Mouse (Mus musculus) myocyte (in vitro differentiated cells): Measurements from ENCODE around the gene Gys2.

Experiments used
- CEBPB ChIP-seq: IDR thresholded peaks from 2 replicates; pipeline ENCODE4 v1.6.1; 2011; ENCODE audit warnings: mild to moderate bottlenecking, moderate library complexity; ENCODE audit not compliant: poor library complexity, insufficient read depth, severe bottlenecking
- E2F4 ChIP-seq: IDR thresholded peaks from one replicate; pipeline ENCODE4 v1.6.1; 2011; ENCODE audit warnings: mild to moderate bottlenecking, control low read depth, moderate library complexity; ENCODE audit not compliant: insufficient read depth
- MAX ChIP-seq: IDR thresholded peaks from one replicate; pipeline ENCODE4 v1.6.1; 2011; ENCODE audit warnings: low read depth, mild to moderate bottlenecking, control low read depth
- MYOD1 ChIP-seq, 3 experiments: IDR thresholded peaks; one replicate each; pipeline ENCODE4 v1.6.1; 2011; ENCODE audit warnings: control low read depth in 2 of 3, low read depth in 2 of 3, mild to moderate bottlenecking in 2 of 3, moderate library complexity in 1 of 3; ENCODE audit not compliant: insufficient read length in 2 of 3, control insufficient read depth in 1 of 3
- MYOG ChIP-seq, 3 experiments: IDR thresholded peaks; one replicate each; pipeline ENCODE4 v1.6.1; 2011; ENCODE audit warnings: control low read depth in 2 of 3, low read depth in 2 of 3, mild to moderate bottlenecking in 2 of 3; ENCODE audit not compliant: insufficient read length in 2 of 3, control insufficient read depth in 1 of 3, insufficient read depth in 1 of 3
- POLR2A ChIP-seq: IDR thresholded peaks from one replicate; pipeline ENCODE4 v1.6.1; 2011; ENCODE audit warnings: low read depth, mild to moderate bottlenecking, control low read depth, moderate library complexity; ENCODE audit not compliant: insufficient read length
- POLR2AphosphoS2 ChIP-seq: IDR thresholded peaks from one replicate; pipeline ENCODE4 v1.6.1; 2011; ENCODE audit warnings: low read depth, control low read depth; ENCODE audit not compliant: insufficient read length
- TCF12 ChIP-seq: IDR thresholded peaks from one replicate; pipeline ENCODE4 v1.6.1; 2011; ENCODE audit warnings: mild to moderate bottlenecking, control low read depth; ENCODE audit not compliant: poor library complexity, insufficient read depth, severe bottlenecking
- TCF3 ChIP-seq: IDR thresholded peaks from one replicate; pipeline ENCODE4 v1.6.1; 2011; ENCODE audit warnings: low read depth, control low read depth; ENCODE audit not compliant: insufficient read length
- USF1 ChIP-seq: IDR thresholded peaks from one replicate; pipeline ENCODE4 v1.6.1; 2011; ENCODE audit warnings: low read depth, mild to moderate bottlenecking, control low read depth, moderate library complexity

DNA sequence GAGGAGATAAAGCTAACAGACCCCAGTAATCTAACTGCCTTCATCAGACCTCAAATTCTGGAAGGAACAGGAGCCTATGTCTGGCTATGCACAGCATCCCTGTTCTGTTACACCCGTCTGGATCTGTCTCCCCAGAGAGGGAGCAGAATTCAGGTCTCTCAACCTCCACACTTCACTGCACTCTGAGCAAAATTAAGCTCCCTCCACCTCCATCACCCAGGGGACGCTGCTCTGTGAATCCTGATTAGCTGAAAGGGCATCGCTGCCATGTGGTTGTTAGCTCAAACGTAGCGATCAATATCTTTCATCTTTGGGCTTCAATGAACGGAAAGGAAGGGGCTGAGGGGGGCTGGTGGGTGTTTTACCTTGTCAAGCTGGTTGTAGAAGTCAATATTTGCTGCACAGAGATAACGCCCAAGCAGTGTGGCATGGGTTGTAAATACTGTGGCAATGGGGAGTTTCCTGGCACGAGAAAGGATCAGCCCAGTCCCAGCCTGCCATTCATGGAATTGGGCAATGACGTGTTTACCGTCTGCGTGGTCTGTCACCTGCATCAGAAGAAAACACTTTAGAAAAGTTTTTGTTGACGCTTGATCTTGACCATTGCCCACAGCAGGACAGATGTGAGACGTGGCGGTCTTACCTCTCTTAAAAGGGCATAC, 13.8 kb downstream of the Gys2 start:
- TF ChIP-seq POLR2A (no peak), CEBPB (no peak), USF1 (no peak), MAX (no peak), MYOD1 (IDR thresholded peaks at IDR 0.05; ENCODE audit: control insufficient read depth in 1 of 3, insufficient read length in 2 of 3, low read depth in 2 of 3) (no peak), POLR2AphosphoS2 (no peak), TCF12 (no peak), E2F4 (no peak), MYOG (IDR thresholded peaks at IDR 0.05; ENCODE audit: control insufficient read depth in 1 of 3, insufficient read depth in 1 of 3, insufficient read length in 2 of 3, low read depth in 2 of 3) (no peak), TCF3 (no peak)
